ENCODE assay signal across 31 mouse cellular contexts in the genomic region with DNA sequence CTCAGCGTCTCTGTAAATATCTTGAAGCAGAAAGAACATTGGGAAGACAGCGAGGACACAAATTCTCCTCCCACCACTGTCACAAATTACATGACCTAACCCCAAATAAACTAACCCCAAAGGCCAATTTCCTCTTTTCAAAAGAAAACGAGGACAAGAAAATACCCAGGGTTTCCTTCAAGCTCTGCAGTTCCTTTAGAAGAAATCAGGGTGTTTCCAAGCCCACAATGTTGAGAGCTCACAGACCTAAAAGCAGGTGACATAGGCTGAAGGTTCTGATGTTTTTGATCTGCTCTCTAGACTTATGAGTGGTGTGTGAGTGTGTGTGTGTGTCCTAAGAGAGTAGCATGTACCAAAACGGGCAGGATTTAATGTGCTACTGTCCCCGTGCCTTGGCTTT.
DNase-seq lines count a peak whose midpoint lies in the region; ATAC-seq and TF ChIP-seq lines count a peak whose summit lies in the region.
"Had no signal": no experiment of that assay in that cellular context is flagged by ENCODE, and none has a peak within 500 bp of the region (broad histone marks: within the 10 kb centered on the region; RNA-seq: fewer than 3 reads in every experiment).

No protein-coding gene starts in this region.

- H3K4me3 ChIP-seq in spleen, adult 2 months (ENCODE audit: extremely low read depth, insufficient read depth, insufficient read length): no peak overlapping the region
- no peak overlapping the region for H3K4me3 ChIP-seq in lung, postnatal 0 days (ENCODE audit: low read depth, low read length)
- no peak overlapping the region for H3K4me3 ChIP-seq in left cerebral cortex, adult 2 months
- H3K4me3 ChIP-seq: embryonic facial prominence, embryonic 13.5 days; erythroblast, embryonic 14.5 days; forebrain, embryonic 12.5 days; gastrocnemius, adult 2 months; heart, embryonic 15.5 days; hindbrain, embryonic 13.5 days; limb, embryonic 12.5 days; lung, embryonic 15.5 days; midbrain, embryonic 10.5 days had no signal

- peak; percentile 6 for ATAC-seq in CD4-positive, CD25-positive, alpha-beta regulatory T cell, adult 4 months
- ATAC-seq in lung, postnatal 0 days: no peak
- ATAC-seq: inflammation-experienced regulatory T-cells, adult 6 months; midbrain, embryonic 16.5 days; Patski had no signal

- WGBS in spleen, adult 2 months: 36% methylated on average over 5 of the region's 5 CpGs
- WGBS in lung, postnatal 0 days: 50% methylated on average over 5 of the region's 5 CpGs

- DNase-seq in spleen, adult 2 months (ENCODE audit: low read depth in 1 of 2, low spot score in 2 of 2): peak in 1 of 2 experiments; percentile 21
- DNase-seq in spleen, postnatal 10 days (ENCODE audit: low spot score in 2 of 2): no peak
- peak; percentile 51 for DNase-seq in induced T-regulatory cell, adult 2 months (ENCODE audit: low read depth)
- DNase-seq in lung, postnatal 0 days (ENCODE audit: low spot score): no peak
- no peak for DNase-seq in left cerebral cortex, adult 2 months (ENCODE audit: extremely low spot score in 1 of 2, low spot score in 2 of 2)
- no peak for DNase-seq in urinary bladder, postnatal 4 days (ENCODE audit: low spot score in 2 of 2)
- DNase-seq: adrenal gland, adult 2 months; cerebellum, adult 18-20 months; cerebellum, postnatal 25 days; gastrocnemius, adult 2 months; heart, postnatal 36 days; kidney, adult 18-20 months; layer of hippocampus, postnatal 36 days; lung, postnatal 4 days; thymus, postnatal 4 days had no signal

- no peaks in the 10 kb centered on the region for H3K36me3 ChIP-seq in spleen, adult 2 months (ENCODE audit: control insufficient read depth, insufficient read depth, low read length)
- no peaks in the 10 kb centered on the region for H3K36me3 ChIP-seq in lung, postnatal 0 days (ENCODE audit: insufficient read depth, low read length)
- H3K36me3 ChIP-seq: embryonic facial prominence, embryonic 13.5 days; forebrain, embryonic 12.5 days; G1E; heart, embryonic 15.5 days; hindbrain, embryonic 13.5 days; limb, embryonic 12.5 days; lung, embryonic 15.5 days; midbrain, embryonic 10.5 days had no signal

- TF ChIP-seq POLR2A in spleen, adult 2 months (IDR thresholded peaks at IDR 0.05; ENCODE audit: low read depth, low read length): no peak

- H3K4me2 ChIP-seq in lung, postnatal 0 days (replicated peaks; ENCODE audit: low read depth, low read length): no peak overlapping the region
- H3K4me2 ChIP-seq: embryonic facial prominence, embryonic 13.5 days; forebrain, embryonic 12.5 days; heart, embryonic 15.5 days; hindbrain, embryonic 13.5 days; limb, embryonic 12.5 days; lung, embryonic 15.5 days had no signal

- peaks cover 12% of the 10 kb centered on the region; the same call in 1 of the 2 replicates for H3K4me1 ChIP-seq in spleen, adult 2 months (ENCODE audit: control insufficient read depth, insufficient read depth, insufficient read length)
- H3K4me1 ChIP-seq in lung, postnatal 0 days (ENCODE audit: insufficient read depth, low read depth, low read length): peaks cover 4% of the 10 kb centered on the region; the same call in 1 of the 2 replicates

- H3K27me3 ChIP-seq in spleen, adult 2 months (ENCODE audit: control insufficient read depth, insufficient read depth, low read length): no peaks in the 10 kb centered on the region
- H3K27me3 ChIP-seq in lung, postnatal 0 days (replicated peaks; ENCODE audit: insufficient read depth, low read length): no peaks in the 10 kb centered on the region
- H3K27me3 ChIP-seq: CH12.LX; embryonic facial prominence, embryonic 13.5 days; forebrain, embryonic 12.5 days; heart, embryonic 15.5 days; hindbrain, embryonic 13.5 days; limb, embryonic 12.5 days; lung, embryonic 15.5 days; Patski had no signal

- intact Hi-C loops in left cerebral cortex, adult 2 months (cut with DNase I): loop anchor here (10.0 kb wide), 2 partner anchors 193 to 243 kb away; no protein-coding TSS in a partner anchor

- TF ChIP-seq EP300 in lung, postnatal 0 days (IDR thresholded peaks at IDR 0.05): no peak

- no peak overlapping the region for H3K9ac ChIP-seq in lung, postnatal 0 days (replicated peaks; ENCODE audit: low read depth)
- H3K9ac ChIP-seq: embryonic facial prominence, embryonic 13.5 days; forebrain, embryonic 12.5 days; heart, embryonic 15.5 days; hindbrain, embryonic 13.5 days; limb, embryonic 12.5 days; liver, embryonic 14.5 days; lung, embryonic 15.5 days had no signal

- no peaks in the 10 kb centered on the region for H3K9me3 ChIP-seq in lung, postnatal 0 days (ENCODE audit: low read length)
- H3K9me3 ChIP-seq: embryonic facial prominence, embryonic 13.5 days; forebrain, embryonic 12.5 days; G1E; heart, embryonic 15.5 days; hindbrain, embryonic 13.5 days; limb, embryonic 12.5 days; lung, embryonic 15.5 days; midbrain, embryonic 10.5 days had no signal

- no peak for TF ChIP-seq CTCF in spleen, adult 2 months (IDR thresholded peaks at IDR 0.05; ENCODE audit: extremely low read depth, insufficient read depth, insufficient read length, insufficient replicate concordance)
- no peak for TF ChIP-seq CTCF in lung, postnatal 0 days (IDR thresholded peaks at IDR 0.05)
- no peak for TF ChIP-seq CTCF in left cerebral cortex, adult 2 months (IDR thresholded peaks at IDR 0.05)

- peak overlapping the region; percentile 72 for H3K27ac ChIP-seq in spleen, adult 2 months (ENCODE audit: insufficient read depth, low read length)
- no peak overlapping the region for H3K27ac ChIP-seq in lung, postnatal 0 days (ENCODE audit: low read length)
- H3K27ac ChIP-seq in left cerebral cortex, adult 2 months: no peak overlapping the region
- H3K27ac ChIP-seq: embryonic facial prominence, embryonic 13.5 days; forebrain, embryonic 12.5 days; heart, embryonic 15.5 days; hindbrain, embryonic 13.5 days; kidney, postnatal 0 days; limb, embryonic 12.5 days; liver, embryonic 14.5 days; lung, embryonic 15.5 days; midbrain, embryonic 10.5 days had no signal
